Mouse (Mus musculus) embryonic facial prominence, embryonic 14.5 days (tissue): Measurements from ENCODE around the gene Mvb12b. TPM values are rescaled to one million over a fixed set of nuclear protein-coding genes. Genes with fewer than 3 reads are reported as not detected.

ENCODE experiments used
- ATAC-seq: fragments of 200-750 bp; cut with Nextera tagmentation; 2 replicates; pipeline ENCODE4 v1.8.0; 2017; ENCODE audit warnings: low read depth, moderate number of reproducible peaks, moderate TSS enrichment
- DNase-seq: peaks from one replicate; pipeline ENCODE4 v3.0.0-alpha.2; 2015; ENCODE audit warnings: low spot score
- H3K27ac ChIP-seq: fragments of 300-500 bp; sonication (generic); replicated peaks from 2 replicates; pipeline ENCODE4 v1.5.1; 2014; ENCODE audit warnings: low read depth, mild to moderate bottlenecking, low read length, moderate library complexity
- H3K27me3 ChIP-seq: fragments of 300-500 bp; sonication (generic); replicated peaks from 2 replicates; pipeline ENCODE4 v1.6.1; 2014; ENCODE audit warnings: low read length; ENCODE audit not compliant: control insufficient read depth, insufficient read depth
- H3K36me3 ChIP-seq: fragments of 300-500 bp; sonication (generic); 2 replicates; pipeline ENCODE4 v1.6.1; 2014; ENCODE audit warnings: low read length, mixed read lengths; ENCODE audit not compliant: control insufficient read depth, insufficient read depth
- H3K4me1 ChIP-seq: fragments of 300-500 bp; sonication (generic); 2 replicates; pipeline ENCODE4 v1.6.1; 2014; ENCODE audit warnings: antibody characterized with exemption, low read length; ENCODE audit not compliant: control insufficient read depth, insufficient read depth
- H3K4me2 ChIP-seq: fragments of 300-500 bp; sonication (generic); 2 replicates; pipeline ENCODE4 v1.6.1; 2014; ENCODE audit warnings: low read depth, mild to moderate bottlenecking, low read length, moderate library complexity, mixed read lengths
- H3K4me3 ChIP-seq: fragments of 300-500 bp; sonication (generic); 2 replicates; pipeline ENCODE4 v1.5.1; 2014; ENCODE audit warnings: low read depth, mild to moderate bottlenecking, low read length
- H3K9ac ChIP-seq: fragments of 300-500 bp; sonication (generic); 2 replicates; pipeline ENCODE4 v1.6.1; 2014; ENCODE audit warnings: low read depth, mild to moderate bottlenecking, low read length, moderate library complexity, mixed read lengths
- H3K9me3 ChIP-seq: fragments of 300-500 bp; sonication (generic); 2 replicates; pipeline ENCODE4 v1.6.1; 2016; ENCODE audit warnings: low read length; ENCODE audit not compliant: control insufficient read depth
- WGBS: fragments of 180-500 bp; shearing (Covaris S2); extraction: QIAGEN DNeasy Blood & Tissue Kit; methylation state at CpG from one replicate; pipeline ENCODE4 v1.1.7; 2014; 5-methylcytosine and 5-hydroxymethylcytosine counted together
- polyA plus RNA-seq: library from polyadenylated mRNA; unstranded; fragments of >200 nt; fragmentation: Nextera tagmentation; extraction: Ambion mirVana; gene quantifications from 2 replicates; pipeline ENCODE4 v1.2.1, GENCODE M21; 2014

Gene Mvb12b
- polyA plus RNA-seq, 1 experiment from 2014 or later = 14.1 TPM

- H3K4me1 ChIP-seq = no peaks in the 10 kb centered on the region; the same call in 1 of the 2 replicates
- H3K4me2 ChIP-seq = no peak overlapping the region
- peaks cover 18% of the 10 kb centered on the region for H3K36me3 ChIP-seq
- no peaks in the 10 kb centered on the region for H3K27me3 ChIP-seq
- H3K4me3 ChIP-seq = no peak overlapping the region
- ATAC-seq (0 out of 2 replicates have a peak, but pooled peaks have one; percentile 30), DNase-seq (peak; percentile 72)
- no peak overlapping the region for H3K27ac ChIP-seq
- no peak overlapping the region for H3K9ac ChIP-seq
- no peaks in the 10 kb centered on the region for H3K9me3 ChIP-seq
- WGBS = 42% methylated on average over 10 of the region's 10 CpGs
Observed at GRCm38 (mm10) chr2:33734781-33735485, 152.8 kb downstream of the Mvb12b start.

DNA sequence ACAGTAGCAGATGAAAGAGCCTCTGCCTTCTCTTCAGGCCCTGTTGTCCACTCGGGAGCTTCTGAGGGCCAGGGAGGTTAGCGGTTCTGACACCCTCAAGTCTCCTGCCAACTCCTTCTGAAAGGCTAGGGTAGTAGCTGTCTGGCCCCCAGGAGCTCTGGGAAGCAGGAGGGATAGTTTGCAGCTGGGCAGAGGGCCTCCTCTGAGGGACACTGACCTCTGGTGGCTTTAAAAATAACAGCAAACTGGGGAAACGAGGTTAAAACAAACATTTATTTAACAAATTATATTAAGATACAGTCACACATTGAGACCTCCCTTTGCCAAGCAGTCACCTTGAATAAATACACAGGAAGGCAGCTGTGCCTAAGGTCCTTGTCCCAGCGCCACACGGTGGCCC is 158.0 kb downstream of the Mvb12b start:
- H3K4me1 ChIP-seq = no peaks in the 10 kb centered on the region

DNA sequence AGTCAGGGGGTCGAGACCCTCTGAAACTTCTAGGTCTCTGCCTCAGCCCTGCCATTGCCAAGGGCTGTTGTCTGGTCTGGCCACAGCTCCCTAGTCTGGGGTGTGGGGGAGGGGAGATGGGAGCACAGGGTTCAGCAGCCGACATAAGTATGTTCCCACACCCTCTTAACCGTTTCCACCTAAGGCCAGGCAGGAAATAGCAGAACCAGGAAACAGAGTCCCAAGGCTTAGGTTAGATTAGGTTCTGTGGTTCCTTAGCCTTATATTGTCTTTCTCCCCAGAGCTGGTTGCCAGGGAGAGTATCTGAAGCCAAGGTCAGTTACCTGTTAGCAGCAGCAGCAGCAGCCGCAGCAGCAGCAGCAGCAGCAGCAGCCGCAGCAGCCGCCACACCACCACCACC is 160.5 kb downstream of the Mvb12b start:
- Histone ChIP-seq H3K4me1 (no peaks in the 10 kb centered on the region), H3K9me3 (no peaks in the 10 kb centered on the region), H3K27ac (no peak overlapping the region), H3K9ac (peak overlapping the region; percentile 20; the same call in 1 of the 2 replicates), H3K36me3 (peaks cover 14% of the 10 kb centered on the region), H3K27me3 (no peaks in the 10 kb centered on the region), H3K4me3 (no peak overlapping the region), H3K4me2 (no peak overlapping the region)
- no peak for DNase-seq
- 48% methylated on average over 4 of the region's 6 CpGs for WGBS
- ATAC-seq = no peak

More for the DNA sequence above, 158.0 kb downstream of the Mvb12b start:
- Histone ChIP-seq H3K9me3 (no peaks in the 10 kb centered on the region), H3K27ac (no peak overlapping the region), H3K4me2 (no peak overlapping the region), H3K36me3 (peaks cover 19% of the 10 kb centered on the region), H3K27me3 (no peaks in the 10 kb centered on the region), H3K4me3 (no peak overlapping the region), H3K9ac (no peak overlapping the region)
- DNase-seq (no peak), ATAC-seq (no peak)
- 38% methylated on average over 5 of the region's 5 CpGs for WGBS

GRCm38 (mm10) chr2:33720380-33720898 is 167.3 kb downstream of the Mvb12b start:
- Histone ChIP-seq H3K4me1 (peaks cover 43% of the 10 kb centered on the region), H3K27ac (0 out of 2 replicates have a peak overlapping the region, but pooled peaks have one; percentile 15)

GRCm38 (mm10) chr2:33719339-33720066 is 168.2 kb downstream of the Mvb12b start:
- H3K4me1 ChIP-seq = peaks cover 49% of the 10 kb centered on the region
- no peak overlapping the region for H3K4me2 ChIP-seq
- H3K4me3 ChIP-seq = no peak overlapping the region
- no peak overlapping the region for H3K9ac ChIP-seq
- 0 out of 2 replicates have a peak overlapping the region, but pooled peaks have one; percentile 15 for H3K27ac ChIP-seq
- H3K27me3 ChIP-seq = peaks cover 22% of the 10 kb centered on the region
- ATAC-seq (no peak), DNase-seq (no peak)
- no peaks in the 10 kb centered on the region for H3K9me3 ChIP-seq
- H3K36me3 ChIP-seq = no peaks in the 10 kb centered on the region
- WGBS = 29% methylated on average over 11 of the region's 12 CpGs

More at GRCm38 (mm10) chr2:33720380-33720898, 167.3 kb downstream of the Mvb12b start:
- ATAC-seq (peak; percentile 20; the same call in 1 of the 2 replicates), DNase-seq (peak; percentile 86)
- Histone ChIP-seq H3K9me3 (no peaks in the 10 kb centered on the region), H3K36me3 (no peaks in the 10 kb centered on the region), H3K9ac (no peak overlapping the region), H3K27me3 (peaks cover 16% of the 10 kb centered on the region), H3K4me2 (no peak overlapping the region), H3K4me3 (no peak overlapping the region)
- WGBS = 18% methylated on average over 9 of the region's 9 CpGs

- WGBS = 38% methylated on average over 6 of the region's 6 CpGs
- Histone ChIP-seq H3K27ac (peak overlapping the region; percentile 77), H3K4me1 (peaks cover 54% of the 10 kb centered on the region), H3K9me3 (no peaks in the 10 kb centered on the region), H3K4me2 (peak overlapping the region; percentile 56), H3K36me3 (no peaks in the 10 kb centered on the region), H3K9ac (0 out of 2 replicates have a peak overlapping the region, but pooled peaks have one; percentile 16), H3K27me3 (peaks cover 26% of the 10 kb centered on the region), H3K4me3 (no peak overlapping the region)
- no peak for DNase-seq
- no peak for ATAC-seq
Observed at GRCm38 (mm10) chr2:33718561-33718960, 169.2 kb downstream of the Mvb12b start.

GRCm38 (mm10) chr2:33717821-33718351 is 169.9 kb downstream of the Mvb12b start:
- WGBS = 2% methylated on average over 21 of the region's 21 CpGs
- Histone ChIP-seq H3K4me3 (peak overlapping the region; percentile 22), H3K27ac (peak overlapping the region; percentile 77), H3K4me1 (peaks cover 58% of the 10 kb centered on the region), H3K9me3 (no peaks in the 10 kb centered on the region), H3K36me3 (no peaks in the 10 kb centered on the region), H3K27me3 (peaks cover 26% of the 10 kb centered on the region), H3K9ac (0 out of 2 replicates have a peak overlapping the region, but pooled peaks have one; percentile 35), H3K4me2 (peak overlapping the region; percentile 56)
- DNase-seq (peak; percentile 90), ATAC-seq (peak; percentile 66)

GRCm38 (mm10) chr2:33717378-33717777 is 170.4 kb downstream of the Mvb12b start:
- H3K4me3 ChIP-seq = peak overlapping the region; percentile 22
- no peak for DNase-seq

More at GRCm38 (mm10) chr2:33717378-33717777, 170.4 kb downstream of the Mvb12b start:
- Histone ChIP-seq H3K27me3 (peaks cover 26% of the 10 kb centered on the region), H3K27ac (peak overlapping the region; percentile 77), H3K4me2 (peak overlapping the region; percentile 56), H3K36me3 (no peaks in the 10 kb centered on the region), H3K9me3 (no peaks in the 10 kb centered on the region), H3K4me1 (peaks cover 58% of the 10 kb centered on the region), H3K9ac (no peak overlapping the region)
- no peak for ATAC-seq
- 7% methylated on average over 11 of the region's 11 CpGs for WGBS
